Mouse (Mus musculus): ENCODE measurements around the gene Hs1bp3. TPM values are rescaled to one million over a fixed set of nuclear protein-coding genes. Genes with fewer than 3 reads are reported as not detected.

Gene Hs1bp3
- polyA plus RNA-seq, 1 experiment from 2014 or later = 30.3 TPM

GRCm38 (mm10) chr12:8331489-8332173 is 18.4 kb downstream of the Hs1bp3 start:
- no peak overlapping the region for H3K4me3 ChIP-seq (ENCODE audit: low read length)
- no peak overlapping the region for H3K9ac ChIP-seq (ENCODE audit: low read depth, low read length)
- no peak overlapping the region for H3K4me2 ChIP-seq (ENCODE audit: low read depth, low read length)
- H3K4me1 ChIP-seq (ENCODE audit: control insufficient read depth, insufficient read depth, low read length) = peaks cover 11% of the 10 kb centered on the region
- H3K27me3 ChIP-seq (replicated peaks; ENCODE audit: control insufficient read depth, insufficient read depth, low read length) = no peaks in the 10 kb centered on the region
- H3K27ac ChIP-seq (ENCODE audit: low read length) = no peak overlapping the region; the same call in 1 of the 2 replicates
- no peaks in the 10 kb centered on the region for H3K9me3 ChIP-seq (ENCODE audit: control insufficient read depth, low read length)
- peak; percentile 30; the same call in 1 of the 2 replicates for ATAC-seq
- peaks cover 7% of the 10 kb centered on the region for H3K36me3 ChIP-seq (ENCODE audit: control insufficient read depth, insufficient read depth, low read length)
- 50% methylated on average over 14 of the region's 14 CpGs for WGBS

DNA sequence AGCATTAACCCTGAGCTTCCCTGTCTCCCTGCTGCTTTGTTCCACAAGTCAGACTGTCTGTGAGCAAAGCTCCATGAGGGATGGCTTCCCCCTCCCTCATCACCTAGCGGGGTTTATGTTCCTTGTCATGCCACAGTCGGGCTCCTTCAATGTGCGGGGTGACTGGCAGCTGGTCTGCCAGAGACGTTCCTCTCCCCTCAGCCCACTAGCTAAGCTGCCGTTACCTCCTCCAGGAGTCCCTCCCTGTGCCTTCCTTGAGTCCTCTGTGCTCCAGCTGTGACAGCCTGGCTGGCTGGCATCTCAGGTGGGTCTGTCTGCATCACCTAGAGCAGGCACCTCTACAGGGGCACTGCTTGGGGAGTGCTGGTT is 18.9 kb downstream of the Hs1bp3 start:
- Histone ChIP-seq H3K9ac (ENCODE audit: low read depth, low read length) (no peak overlapping the region), H3K27ac (ENCODE audit: low read length) (no peak overlapping the region), H3K4me1 (ENCODE audit: control insufficient read depth, insufficient read depth, low read length) (peaks cover 11% of the 10 kb centered on the region), H3K4me2 (ENCODE audit: low read depth, low read length) (no peak overlapping the region), H3K27me3 (replicated peaks; ENCODE audit: control insufficient read depth, insufficient read depth, low read length) (no peaks in the 10 kb centered on the region), H3K9me3 (ENCODE audit: control insufficient read depth, low read length) (no peaks in the 10 kb centered on the region), H3K4me3 (ENCODE audit: low read length) (no peak overlapping the region), H3K36me3 (ENCODE audit: control insufficient read depth, insufficient read depth, low read length) (peaks cover 7% of the 10 kb centered on the region)
- 69% methylated on average over 5 of the region's 5 CpGs for WGBS
- ATAC-seq = no peak

DNA sequence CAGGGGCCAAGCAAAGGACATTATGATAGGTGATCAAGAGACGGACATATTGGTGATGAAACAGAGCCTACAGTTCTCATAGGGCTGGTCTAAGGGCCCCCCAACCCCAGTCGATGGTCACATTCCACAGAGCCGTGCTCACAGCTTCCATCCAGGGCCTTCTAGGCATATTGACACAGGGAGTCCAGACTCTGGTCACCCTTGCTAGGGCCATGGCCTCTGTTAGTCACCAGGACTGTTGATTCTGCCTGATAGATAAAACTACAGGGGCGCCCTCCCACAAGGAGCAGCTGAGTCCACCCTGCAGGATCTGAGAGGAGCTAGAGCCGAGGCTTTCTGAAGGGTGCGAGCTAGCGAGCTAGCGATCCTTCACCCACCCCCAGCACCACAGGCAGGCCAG is 20.4 kb downstream of the Hs1bp3 start:
- H3K36me3 ChIP-seq (ENCODE audit: control insufficient read depth, insufficient read depth, low read length) = peaks cover 8% of the 10 kb centered on the region
- H3K9ac ChIP-seq (ENCODE audit: low read depth, low read length) = no peak overlapping the region
- no peak overlapping the region for H3K27ac ChIP-seq (ENCODE audit: low read length)
- WGBS = 72% methylated on average over 8 of the region's 8 CpGs
- peaks cover 14% of the 10 kb centered on the region for H3K4me1 ChIP-seq (ENCODE audit: control insufficient read depth, insufficient read depth, low read length)
- H3K9me3 ChIP-seq (ENCODE audit: control insufficient read depth, low read length) = no peaks in the 10 kb centered on the region
- ATAC-seq = no peak
- no peaks in the 10 kb centered on the region for H3K27me3 ChIP-seq (replicated peaks; ENCODE audit: control insufficient read depth, insufficient read depth, low read length)
- no peak overlapping the region for H3K4me2 ChIP-seq (ENCODE audit: low read depth, low read length)
- H3K4me3 ChIP-seq (ENCODE audit: low read length) = no peak overlapping the region

- WGBS = 82% methylated on average over 4 of the region's 4 CpGs
- Histone ChIP-seq H3K9ac (ENCODE audit: low read depth, low read length) (no peak overlapping the region), H3K4me1 (ENCODE audit: control insufficient read depth, insufficient read depth, low read length) (peaks cover 14% of the 10 kb centered on the region), H3K27ac (ENCODE audit: low read length) (no peak overlapping the region), H3K4me2 (ENCODE audit: low read depth, low read length) (no peak overlapping the region), H3K9me3 (ENCODE audit: control insufficient read depth, low read length) (no peaks in the 10 kb centered on the region), H3K27me3 (replicated peaks; ENCODE audit: control insufficient read depth, insufficient read depth, low read length) (no peaks in the 10 kb centered on the region), H3K36me3 (ENCODE audit: control insufficient read depth, insufficient read depth, low read length) (peaks cover 4% of the 10 kb centered on the region; the same call in 1 of the 2 replicates), H3K4me3 (ENCODE audit: low read length) (no peak overlapping the region)
- ATAC-seq = no peak
Measured at GRCm38 (mm10) chr12:8334261-8334660, 21.0 kb downstream of the Hs1bp3 start.

DNA sequence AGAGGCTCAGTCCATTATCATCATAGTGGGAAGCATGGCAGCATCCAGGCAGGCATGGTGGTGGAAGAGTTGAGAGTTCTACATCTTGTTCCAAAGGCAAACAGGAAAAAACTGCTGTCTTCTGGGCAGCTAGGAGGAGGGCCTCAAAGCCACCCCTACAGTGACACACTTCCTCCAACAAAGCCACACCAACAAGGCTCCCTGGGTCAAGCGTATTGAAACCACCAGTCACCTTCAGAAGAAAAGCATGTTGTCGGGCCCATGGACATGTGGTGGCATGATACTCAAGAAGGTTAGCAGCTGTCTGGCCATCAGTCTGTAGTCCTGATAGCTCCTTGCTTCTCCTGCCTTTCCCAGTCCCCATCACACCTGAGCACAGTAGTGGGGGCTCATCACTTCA is 22.3 kb downstream of the Hs1bp3 start:
- Histone ChIP-seq H3K9ac (ENCODE audit: low read depth, low read length) (no peak overlapping the region), H3K27me3 (replicated peaks; ENCODE audit: control insufficient read depth, insufficient read depth, low read length) (no peaks in the 10 kb centered on the region), H3K36me3 (ENCODE audit: control insufficient read depth, insufficient read depth, low read length) (peaks cover 2% of the 10 kb centered on the region; the same call in 1 of the 2 replicates), H3K4me1 (ENCODE audit: control insufficient read depth, insufficient read depth, low read length) (peaks cover 14% of the 10 kb centered on the region), H3K9me3 (ENCODE audit: control insufficient read depth, low read length) (no peaks in the 10 kb centered on the region), H3K27ac (ENCODE audit: low read length) (no peak overlapping the region), H3K4me3 (ENCODE audit: low read length) (no peak overlapping the region), H3K4me2 (ENCODE audit: low read depth, low read length) (no peak overlapping the region)
- 95% methylated on average over 2 of the region's 2 CpGs for WGBS
- no peak for ATAC-seq

GRCm38 (mm10) chr12:8336601-8337285 is 23.5 kb downstream of the Hs1bp3 start:
- WGBS = 82% methylated on average over 10 of the region's 10 CpGs
- Histone ChIP-seq H3K36me3 (ENCODE audit: control insufficient read depth, insufficient read depth, low read length) (peaks cover 2% of the 10 kb centered on the region), H3K9ac (ENCODE audit: low read depth, low read length) (no peak overlapping the region), H3K4me1 (ENCODE audit: control insufficient read depth, insufficient read depth, low read length) (peaks cover 9% of the 10 kb centered on the region), H3K4me2 (ENCODE audit: low read depth, low read length) (no peak overlapping the region), H3K9me3 (ENCODE audit: control insufficient read depth, low read length) (no peaks in the 10 kb centered on the region), H3K27me3 (replicated peaks; ENCODE audit: control insufficient read depth, insufficient read depth, low read length) (no peaks in the 10 kb centered on the region), H3K27ac (ENCODE audit: low read length) (no peak overlapping the region), H3K4me3 (ENCODE audit: low read length) (no peak overlapping the region)
- ATAC-seq = no peak

DNA sequence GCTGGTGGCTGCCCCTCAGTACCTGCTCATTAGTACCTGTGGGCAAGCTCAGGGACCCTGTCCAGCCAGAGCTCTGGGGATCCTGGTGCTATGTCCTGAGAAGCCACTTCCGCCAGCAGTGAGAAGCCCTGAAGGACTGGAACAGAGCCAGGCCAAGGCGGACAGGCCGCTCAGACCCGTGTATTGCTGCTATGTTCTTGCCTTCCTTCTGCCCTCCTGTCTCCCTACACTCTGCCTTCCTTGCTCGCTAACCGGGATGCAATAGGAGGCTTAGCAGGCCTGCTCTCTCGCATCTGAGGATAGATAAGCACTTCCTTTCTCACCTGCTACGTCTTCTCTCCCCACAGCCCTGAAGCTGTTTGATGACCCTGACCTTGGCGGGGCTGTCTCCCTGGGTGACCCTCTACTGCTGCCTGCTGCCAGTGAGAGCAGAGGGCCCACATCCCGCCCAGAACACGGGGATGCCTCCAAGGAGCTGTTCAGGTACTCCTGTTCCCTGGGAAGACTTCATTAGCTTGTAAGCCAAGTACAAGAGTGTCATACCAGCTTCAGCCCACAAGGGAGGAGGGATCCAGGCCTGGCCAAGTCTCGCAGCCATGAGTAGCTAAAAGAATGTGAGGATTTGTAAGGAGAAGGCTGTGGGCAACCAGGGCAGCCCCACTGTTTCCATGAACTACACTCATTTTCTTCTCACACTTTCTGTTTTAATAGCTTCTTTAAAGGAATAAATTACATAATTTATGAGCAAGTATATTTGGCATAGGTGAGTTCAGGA is 24.2 kb downstream of the Hs1bp3 start:
- ATAC-seq = no peak
- peaks cover 3% of the 10 kb centered on the region; the same call in 1 of the 2 replicates for H3K4me1 ChIP-seq (ENCODE audit: control insufficient read depth, insufficient read depth, low read length)
- no peak overlapping the region for H3K9ac ChIP-seq (ENCODE audit: low read depth, low read length)
- no peak overlapping the region for H3K4me2 ChIP-seq (ENCODE audit: low read depth, low read length)
- H3K36me3 ChIP-seq (ENCODE audit: control insufficient read depth, insufficient read depth, low read length) = peaks cover 2% of the 10 kb centered on the region
- WGBS = 68% methylated on average over 12 of the region's 12 CpGs
- no peak overlapping the region for H3K27ac ChIP-seq (ENCODE audit: low read length)
- H3K4me3 ChIP-seq (ENCODE audit: low read length) = no peak overlapping the region
- no peaks in the 10 kb centered on the region for H3K9me3 ChIP-seq (ENCODE audit: control insufficient read depth, low read length)
- H3K27me3 ChIP-seq (replicated peaks; ENCODE audit: control insufficient read depth, insufficient read depth, low read length) = no peaks in the 10 kb centered on the region

- Histone ChIP-seq H3K4me2 (ENCODE audit: low read depth, low read length) (no peak overlapping the region), H3K4me3 (ENCODE audit: low read length) (no peak overlapping the region), H3K9ac (ENCODE audit: low read depth, low read length) (no peak overlapping the region), H3K9me3 (ENCODE audit: control insufficient read depth, low read length) (no peaks in the 10 kb centered on the region), H3K36me3 (ENCODE audit: control insufficient read depth, insufficient read depth, low read length) (peaks cover 2% of the 10 kb centered on the region), H3K27ac (ENCODE audit: low read length) (no peak overlapping the region), H3K4me1 (ENCODE audit: control insufficient read depth, insufficient read depth, low read length) (peaks cover 3% of the 10 kb centered on the region; the same call in 1 of the 2 replicates), H3K27me3 (replicated peaks; ENCODE audit: control insufficient read depth, insufficient read depth, low read length) (no peaks in the 10 kb centered on the region)
- ATAC-seq = no peak
- WGBS = 55% methylated on average over 4 of the region's 4 CpGs
Measured at GRCm38 (mm10) chr12:8338491-8338890, 25.3 kb downstream of the Hs1bp3 start.

DNA sequence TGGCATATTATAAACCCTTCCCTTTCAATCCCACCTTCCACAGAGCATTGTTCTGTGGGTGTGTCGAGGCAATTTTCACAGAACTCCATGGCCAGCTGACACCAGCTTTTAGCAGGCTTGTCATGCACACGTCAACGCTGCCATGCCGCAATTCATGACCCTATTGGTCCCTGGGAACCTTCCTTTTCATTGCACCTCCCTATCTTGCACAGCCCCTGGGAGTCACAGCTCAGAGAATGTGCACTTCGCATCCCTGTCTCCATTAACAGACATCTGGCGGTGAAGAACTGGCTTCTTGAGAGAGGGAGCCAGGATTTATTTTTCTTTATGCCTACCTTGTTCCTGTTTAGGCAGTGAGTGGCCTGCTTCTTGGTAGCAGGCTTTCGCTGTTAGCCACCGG is 25.7 kb downstream of the Hs1bp3 start:
- WGBS = 74% methylated on average over 8 of the region's 8 CpGs
- Histone ChIP-seq H3K4me3 (ENCODE audit: low read length) (no peak overlapping the region), H3K9ac (ENCODE audit: low read depth, low read length) (no peak overlapping the region), H3K27me3 (replicated peaks; ENCODE audit: control insufficient read depth, insufficient read depth, low read length) (no peaks in the 10 kb centered on the region), H3K36me3 (ENCODE audit: control insufficient read depth, insufficient read depth, low read length) (peaks cover 2% of the 10 kb centered on the region), H3K9me3 (ENCODE audit: control insufficient read depth, low read length) (no peaks in the 10 kb centered on the region), H3K4me1 (ENCODE audit: control insufficient read depth, insufficient read depth, low read length) (peaks cover 3% of the 10 kb centered on the region; the same call in 1 of the 2 replicates), H3K4me2 (ENCODE audit: low read depth, low read length) (no peak overlapping the region), H3K27ac (ENCODE audit: low read length) (no peak overlapping the region)
- ATAC-seq = no peak

Data from intestine, embryonic 16.5 days (tissue).